Mouse (Mus musculus): ENCODE measurements around the gene Wnt8b.
"Not testable (repeated sequence)": the region's sequence is repeated elsewhere in the genome, so short reads cannot be mapped to it uniquely, and the experiment has no call there.

The Wnt8b gene

GRCm38 (mm10) chr19:44493128-44493527 is at the start of gene Wnt8b:
Gene Wnt8b (plus strand): TSS chr19:44493472.
- no peak for DNase-seq (ENCODE audit: low spot score)

GRCm38 (mm10) chr19:44445755-44446154 is 47.5 kb upstream of the Wnt8b start:
- DNase-seq (ENCODE audit: low spot score): no peak

DNA sequence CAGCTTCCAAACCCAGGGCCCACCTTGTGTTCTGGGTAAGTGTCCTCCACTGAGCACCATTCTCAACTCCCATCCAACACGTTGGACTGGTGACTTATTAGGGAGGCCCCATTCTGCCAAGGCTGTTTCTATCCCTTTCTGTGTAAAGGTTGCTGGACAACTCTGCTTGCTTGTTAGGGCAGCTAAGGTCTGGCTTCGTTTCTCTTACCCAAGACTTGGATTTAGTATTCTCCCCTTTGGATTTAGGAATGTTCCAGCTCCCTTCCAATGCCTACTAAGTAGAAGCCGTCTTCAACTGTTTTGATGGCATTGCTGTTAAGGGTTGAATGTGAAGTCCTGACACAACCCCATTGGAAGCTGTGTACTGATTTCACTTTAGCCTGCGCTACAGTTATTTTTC is 45.3 kb upstream of the Wnt8b start:
- no peak for DNase-seq (ENCODE audit: low spot score)

GRCm38 (mm10) chr19:44454862-44455261 is 38.4 kb upstream of the Wnt8b start:
- no peak for DNase-seq (ENCODE audit: low spot score)

GRCm38 (mm10) chr19:44455356-44455755 is 37.9 kb upstream of the Wnt8b start:
- DNase-seq (ENCODE audit: low spot score): peak; percentile 82

GRCm38 (mm10) chr19:44457359-44458055 is 35.8 kb upstream of the Wnt8b start:
- DNase-seq (ENCODE audit: low spot score): no peak

GRCm38 (mm10) chr19:44458696-44459095 is 34.6 kb upstream of the Wnt8b start:
- no peak for DNase-seq (ENCODE audit: low spot score)

GRCm38 (mm10) chr19:44460441-44460840 is 32.8 kb upstream of the Wnt8b start:
- DNase-seq (ENCODE audit: low spot score): no peak

DNA sequence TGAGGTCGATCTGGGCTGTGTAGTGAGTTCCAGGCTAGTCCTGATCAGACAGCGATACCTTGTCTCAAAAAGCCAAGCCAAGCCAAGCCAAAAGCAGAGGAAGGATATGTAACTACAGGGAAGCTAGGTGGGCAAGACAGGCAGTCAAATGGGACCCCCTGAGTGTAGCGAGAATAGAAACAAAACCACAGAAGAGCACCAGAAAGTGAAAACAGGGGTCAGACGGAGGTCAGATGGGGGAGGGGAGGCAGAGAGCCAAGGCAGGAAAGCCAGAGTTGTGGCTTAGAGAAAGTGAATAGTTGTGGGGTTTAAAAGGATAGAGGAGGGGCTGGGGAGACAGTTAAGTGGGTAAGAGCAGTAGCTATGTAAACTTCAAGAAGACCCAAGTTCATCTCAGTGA is 31.8 kb upstream of the Wnt8b start:
- no peak for DNase-seq (ENCODE audit: low spot score)

DNA sequence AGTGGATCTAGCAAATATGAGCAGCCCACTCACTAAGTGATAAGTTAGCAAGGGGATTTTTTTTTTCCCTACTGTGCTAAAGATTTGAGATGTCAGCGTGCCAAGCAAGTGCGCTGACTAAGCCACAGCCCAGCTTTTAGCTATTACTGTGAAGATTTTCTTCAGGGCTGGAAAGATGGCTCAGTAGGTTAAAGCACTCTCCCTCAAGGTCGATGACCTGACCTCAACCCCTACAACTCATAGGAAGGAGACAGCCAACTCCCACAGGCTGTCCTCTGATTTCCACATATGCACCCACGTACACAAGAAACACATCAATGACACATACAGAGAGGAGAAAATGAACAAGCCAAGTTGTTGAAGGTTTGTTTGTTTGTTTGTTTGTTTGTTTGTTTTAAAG is 31.1 kb upstream of the Wnt8b start:
- no peak for DNase-seq (ENCODE audit: low spot score)

GRCm38 (mm10) chr19:44465960-44466525 is 27.2 kb upstream of the Wnt8b start:
- not testable (repeated sequence) for DNase-seq (ENCODE audit: low spot score)

DNA sequence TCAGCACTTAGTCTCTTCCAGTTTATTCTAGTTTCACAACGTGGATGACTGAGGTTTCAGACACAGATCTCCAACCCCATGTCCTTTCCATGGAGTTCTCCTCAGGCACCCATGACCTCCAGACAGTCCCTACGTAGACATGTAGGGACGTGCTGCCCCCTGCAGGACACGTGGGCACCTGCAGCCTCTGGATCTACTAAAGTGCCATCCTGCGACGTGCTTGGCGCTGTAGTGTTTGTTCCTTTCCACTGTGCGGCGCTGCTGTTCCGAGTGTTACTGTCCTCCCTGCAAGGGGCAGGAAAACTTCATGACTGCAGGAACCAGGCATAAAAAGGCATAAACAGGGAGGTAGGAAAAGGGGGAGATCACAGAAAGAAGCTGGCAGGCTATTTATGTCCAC is 19.1 kb upstream of the Wnt8b start:
- peak; percentile 71 for DNase-seq (ENCODE audit: low spot score)

- DNase-seq (ENCODE audit: low spot score): no peak
These were observed 18.0 kb upstream of the Wnt8b start for GRCm38 (mm10) chr19:44475268-44475667.

- DNase-seq (ENCODE audit: low spot score): no peak
These were observed 16.7 kb upstream of the Wnt8b start for GRCm38 (mm10) chr19:44476541-44476940.

- no peak for DNase-seq (ENCODE audit: low spot score)
These were observed 6.0 kb upstream of the Wnt8b start for GRCm38 (mm10) chr19:44487266-44487665.

GRCm38 (mm10) chr19:44496511-44496910 is 3.2 kb downstream of the Wnt8b start:
- no peak for DNase-seq (ENCODE audit: low spot score)

- no peak for DNase-seq (ENCODE audit: low spot score)
These were observed 3.7 kb downstream of the Wnt8b start for GRCm38 (mm10) chr19:44496941-44497340.

DNA sequence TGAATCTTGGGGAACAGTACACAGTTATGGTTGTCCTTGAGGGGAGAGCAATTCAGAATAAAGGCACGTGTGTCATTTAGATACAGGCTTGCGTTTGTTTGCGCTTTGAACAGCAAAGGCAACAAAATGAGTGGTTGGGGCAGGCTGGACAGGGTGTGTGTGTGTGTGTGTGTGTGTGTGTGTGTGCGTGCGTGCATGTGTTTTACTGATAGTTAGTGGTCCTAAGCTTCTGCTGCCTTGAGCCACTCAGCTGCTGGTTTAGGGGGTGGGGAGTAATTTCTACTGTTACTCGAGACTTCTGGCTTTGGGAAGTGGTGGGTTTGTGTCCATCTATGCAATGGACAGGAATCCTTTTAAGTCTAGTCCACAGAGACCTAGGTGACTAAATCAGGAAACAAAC is 5.7 kb downstream of the Wnt8b start:
- DNase-seq (ENCODE audit: low spot score): no peak

GRCm38 (mm10) chr19:44500240-44500639 is 7.0 kb downstream of the Wnt8b start:
- no peak for DNase-seq (ENCODE audit: low spot score)

- DNase-seq (ENCODE audit: low spot score): no peak
These were observed 8.7 kb downstream of the Wnt8b start for GRCm38 (mm10) chr19:44501925-44502324.

GRCm38 (mm10) chr19:44502741-44503140 is 9.5 kb downstream of the Wnt8b start:
- no peak for DNase-seq (ENCODE audit: low spot score)

GRCm38 (mm10) chr19:44510534-44511175 is 17.4 kb downstream of the Wnt8b start:
- no peak for DNase-seq (ENCODE audit: low spot score)

- DNase-seq (ENCODE audit: low spot score): peak; percentile 21
These were observed 18.4 kb downstream of the Wnt8b start for GRCm38 (mm10) chr19:44511451-44512231.

Data from yolk sac, embryonic 10.5 days (tissue).